Mouse (Mus musculus) heart, embryonic 12.5 days (tissue): ENCODE data around the gene Syn3. TPM values are rescaled to one million over a fixed set of nuclear protein-coding genes. Genes with fewer than 3 reads are reported as not detected.
A peak's percentile ranks its signal among the peaks of the same experiment; 100 is the strongest.
"Not testable (repeated sequence)": the region's sequence is repeated elsewhere in the genome, so short reads cannot be mapped to it uniquely, and the experiment has no call there.

Source experiments
- ATAC-seq: fragments of 200-750 bp; cut with Nextera tagmentation; 2 replicates; pipeline ENCODE4 v1.8.0; 2017; ENCODE audit warnings: moderate TSS enrichment, moderate library complexity; ENCODE audit not compliant: insufficient number of reproducible peaks, low FRiP score
- H3K27ac ChIP-seq: fragments of 300-500 bp; sonication (generic); 2 replicates; pipeline ENCODE4 v1.5.1; 2016; ENCODE audit warnings: mild to moderate bottlenecking, moderate library complexity; ENCODE audit not compliant: poor library complexity, severe bottlenecking
- H3K27me3 ChIP-seq: fragments of 300-500 bp; sonication (generic); replicated peaks from 2 replicates; pipeline ENCODE4 v1.6.1; 2016; ENCODE audit warnings: mild to moderate bottlenecking, moderate library complexity
- H3K36me3 ChIP-seq: fragments of 300-500 bp; sonication (generic); 2 replicates; pipeline ENCODE4 v1.6.1; 2016; ENCODE audit warnings: mild to moderate bottlenecking, moderate library complexity
- H3K4me1 ChIP-seq: fragments of 300-500 bp; sonication (generic); replicated peaks from 2 replicates; pipeline ENCODE4 v1.6.1; 2016; ENCODE audit warnings: mild to moderate bottlenecking
- H3K4me2 ChIP-seq: fragments of 300-500 bp; sonication (generic); 2 replicates; pipeline ENCODE4 v1.6.1; 2016; ENCODE audit warnings: mild to moderate bottlenecking, moderate library complexity
- H3K4me3 ChIP-seq: fragments of 300-500 bp; sonication (generic); 2 replicates; pipeline ENCODE4 v1.5.1; 2016; ENCODE audit warnings: mild to moderate bottlenecking
- H3K9ac ChIP-seq: fragments of 300-500 bp; sonication (generic); 2 replicates; pipeline ENCODE4 v1.6.1; 2016; ENCODE audit warnings: mild to moderate bottlenecking, moderate library complexity
- H3K9me3 ChIP-seq: fragments of 300-500 bp; sonication (generic); replicated peaks from 2 replicates; pipeline ENCODE4 v1.6.1; 2016; ENCODE audit warnings: mild to moderate bottlenecking, moderate library complexity
- WGBS: fragments of 180-500 bp; shearing (Covaris S2); methylation state at CpG from one replicate; pipeline ENCODE4 v1.1.7; 2016; 5-methylcytosine and 5-hydroxymethylcytosine counted together
- polyA plus RNA-seq: library from polyadenylated mRNA; unstranded; fragments of >200 nt; fragmentation: Nextera tagmentation; extraction: Ambion mirVana; gene quantifications from 2 replicates; pipeline ENCODE4 v1.2.1, GENCODE M21; 2016

The Syn3 gene
- polyA plus RNA-seq: 1.5 TPM in 2 replicates

- Histone ChIP-seq H3K4me2 (peak within 1 kb of the TSS; percentile 87), H3K9me3 (no peaks in the 10 kb centered on the region), H3K9ac (peak within 1 kb of the TSS; percentile 75), H3K4me3 (peak within 1 kb of the TSS; percentile 56), H3K27ac (peak within 1 kb of the TSS; percentile 10; the same call in 1 of the 2 replicates), H3K27me3 (peaks cover 14% of the 10 kb centered on the region; the same call in 1 of the 2 replicates), H3K36me3 (no peaks in the 10 kb centered on the region), H3K4me1 (peaks cover 10% of the 10 kb centered on the region)
- peak; percentile 94 for ATAC-seq
- under 1% methylated on average over 21 of the region's 21 CpGs for WGBS
These were observed at the start of gene Syn3 for GRCm38 (mm10) chr10:86498673-86499391. Gene Syn3, minus strand, starts transcription at chr10:86498896.

GRCm38 (mm10) chr10:86526357-86526874 is 27.7 kb upstream of the Syn3 start:
- not testable (repeated sequence) for H3K9ac ChIP-seq, H3K27ac ChIP-seq, H3K4me2 ChIP-seq, H3K9me3 ChIP-seq, H3K4me1 ChIP-seq, H3K27me3 ChIP-seq, H3K36me3 ChIP-seq, H3K4me3 ChIP-seq, ATAC-seq
- 77% methylated on average over 4 of the region's 5 CpGs for WGBS

GRCm38 (mm10) chr10:86513801-86514200 is 15.1 kb upstream of the Syn3 start:
- H3K9ac ChIP-seq: no peak overlapping the region
- no peaks in the 10 kb centered on the region for H3K27me3 ChIP-seq
- ATAC-seq: no peak
- no peaks in the 10 kb centered on the region for H3K4me1 ChIP-seq
- 60% methylated on average over 4 of the region's 4 CpGs for WGBS
- H3K4me2 ChIP-seq: no peak overlapping the region
- H3K27ac ChIP-seq: no peak overlapping the region
- H3K4me3 ChIP-seq: no peak overlapping the region
- H3K36me3 ChIP-seq: no peaks in the 10 kb centered on the region
- H3K9me3 ChIP-seq: no peaks in the 10 kb centered on the region; the same call in 1 of the 2 replicates

GRCm38 (mm10) chr10:86510941-86511340 is 12.2 kb upstream of the Syn3 start:
- no peaks in the 10 kb centered on the region for H3K4me1 ChIP-seq
- H3K27ac ChIP-seq: no peak overlapping the region
- H3K27me3 ChIP-seq: no peaks in the 10 kb centered on the region
- no peaks in the 10 kb centered on the region for H3K36me3 ChIP-seq
- no peak overlapping the region for H3K4me3 ChIP-seq
- no peak for ATAC-seq
- no peaks in the 10 kb centered on the region; the same call in 1 of the 2 replicates for H3K9me3 ChIP-seq
- no peak overlapping the region for H3K9ac ChIP-seq
- no peak overlapping the region for H3K4me2 ChIP-seq

- no peak overlapping the region for H3K4me2 ChIP-seq
- H3K9me3 ChIP-seq: no peaks in the 10 kb centered on the region
- no peak overlapping the region for H3K9ac ChIP-seq
- H3K27ac ChIP-seq: no peak overlapping the region
- 0 out of 2 replicates have a peak, but pooled peaks cover 4% of the 10 kb centered on the region for H3K27me3 ChIP-seq
- ATAC-seq: no peak
- no peak overlapping the region for H3K4me3 ChIP-seq
- WGBS: 74% methylated on average over 2 of the region's 2 CpGs
- H3K4me1 ChIP-seq: peaks cover 10% of the 10 kb centered on the region
- no peaks in the 10 kb centered on the region for H3K36me3 ChIP-seq
These were observed 3.4 kb upstream of the Syn3 start for GRCm38 (mm10) chr10:86502063-86502462.

GRCm38 (mm10) chr10:86498051-86498672 is 534 bp downstream of the Syn3 start:
- Histone ChIP-seq H3K36me3 (no peaks in the 10 kb centered on the region), H3K4me3 (peak overlapping the region; percentile 56), H3K27ac (peak overlapping the region; percentile 10; the same call in 1 of the 2 replicates), H3K4me2 (peak overlapping the region; percentile 87), H3K27me3 (peaks cover 14% of the 10 kb centered on the region; the same call in 1 of the 2 replicates), H3K9ac (peak overlapping the region; percentile 75), H3K4me1 (peaks cover 10% of the 10 kb centered on the region), H3K9me3 (no peaks in the 10 kb centered on the region)
- peak; percentile 78 for ATAC-seq
- WGBS: 3% methylated on average over 12 of the region's 12 CpGs

- Histone ChIP-seq H3K4me1 (peaks cover 10% of the 10 kb centered on the region), H3K36me3 (no peaks in the 10 kb centered on the region), H3K27me3 (peaks cover 14% of the 10 kb centered on the region; the same call in 1 of the 2 replicates), H3K9me3 (no peaks in the 10 kb centered on the region), H3K9ac (no peak overlapping the region), H3K4me2 (no peak overlapping the region), H3K4me3 (no peak overlapping the region), H3K27ac (no peak overlapping the region)
- ATAC-seq: no peak
- WGBS: 77% methylated on average over 2 of the region's 2 CpGs
These were observed 2.8 kb downstream of the Syn3 start for GRCm38 (mm10) chr10:86495851-86496250.

- no peak for ATAC-seq
- Histone ChIP-seq H3K4me1 (peaks cover 7% of the 10 kb centered on the region), H3K4me3 (no peak overlapping the region), H3K4me2 (no peak overlapping the region), H3K27me3 (peaks cover 9% of the 10 kb centered on the region; the same call in 1 of the 2 replicates), H3K36me3 (no peaks in the 10 kb centered on the region), H3K27ac (no peak overlapping the region), H3K9ac (no peak overlapping the region), H3K9me3 (no peaks in the 10 kb centered on the region)
- WGBS: 73% methylated on average over 5 of the region's 5 CpGs
These were observed 5.6 kb downstream of the Syn3 start for GRCm38 (mm10) chr10:86493140-86493539.

- Histone ChIP-seq H3K36me3 (no peaks in the 10 kb centered on the region), H3K4me1 (peaks cover under 1% of the 10 kb centered on the region), H3K27me3 (peaks cover 9% of the 10 kb centered on the region; the same call in 1 of the 2 replicates), H3K27ac (no peak overlapping the region), H3K4me2 (no peak overlapping the region), H3K9ac (no peak overlapping the region), H3K4me3 (no peak overlapping the region), H3K9me3 (no peaks in the 10 kb centered on the region)
- WGBS: 40% methylated on average over 2 of the region's 2 CpGs
- ATAC-seq: no peak
These were observed 6.4 kb downstream of the Syn3 start for GRCm38 (mm10) chr10:86492089-86492907.

- Histone ChIP-seq H3K27me3 (peaks cover 8% of the 10 kb centered on the region; the same call in 1 of the 2 replicates), H3K4me3 (no peak overlapping the region), H3K36me3 (no peaks in the 10 kb centered on the region), H3K4me2 (no peak overlapping the region), H3K4me1 (no peaks in the 10 kb centered on the region), H3K9me3 (no peaks in the 10 kb centered on the region), H3K27ac (no peak overlapping the region), H3K9ac (no peak overlapping the region)
- 35% methylated on average over 3 of the region's 3 CpGs for WGBS
- ATAC-seq: no peak
These were observed 7.2 kb downstream of the Syn3 start for GRCm38 (mm10) chr10:86491316-86492088.
